Mouse (Mus musculus): ENCODE measurements around the gene Etv3.
"Not testable (repeated sequence)": the region's sequence is repeated elsewhere in the genome, so short reads cannot be mapped to it uniquely, and the experiment has no call there.

Etv3 gene

DNA sequence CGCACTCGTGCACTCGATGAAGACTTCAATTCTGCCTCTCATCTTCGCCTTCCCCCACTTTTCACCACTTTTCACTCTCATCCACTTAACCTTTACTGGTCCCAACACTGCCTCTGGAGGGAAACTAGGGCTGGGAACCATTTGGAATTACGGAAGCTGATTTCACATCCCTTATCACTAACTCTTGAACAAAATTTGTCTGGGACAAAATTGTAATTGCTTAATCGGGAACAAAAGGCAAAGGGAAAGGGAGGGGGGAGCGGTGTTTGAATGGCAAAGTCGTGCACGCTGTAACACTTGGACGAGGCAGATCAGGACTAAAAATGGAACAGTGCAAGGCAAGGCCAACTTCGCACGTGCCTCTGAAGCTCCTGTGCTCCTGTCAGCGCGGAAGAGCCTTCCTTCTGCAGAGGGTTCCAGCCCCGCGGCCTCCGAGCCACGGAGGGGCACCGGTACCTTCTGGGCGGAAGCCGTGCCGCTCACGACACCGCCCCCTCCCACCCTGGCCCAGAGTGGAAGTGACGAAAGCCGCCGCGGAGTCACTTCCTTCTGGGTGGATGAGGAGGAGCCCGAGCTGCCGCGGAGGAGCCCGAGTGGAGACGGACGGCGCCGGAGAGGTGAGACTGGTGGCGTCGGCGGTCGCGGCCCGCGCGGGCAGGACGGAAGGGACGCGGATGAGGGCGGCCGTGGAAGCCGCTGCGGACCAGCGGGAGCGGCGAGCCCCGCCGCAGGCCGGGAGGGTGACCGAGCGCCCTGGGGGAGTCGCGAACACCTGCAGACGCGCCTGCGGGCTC is at the start of gene Etv3:
Etv3 (plus strand) TSS at position 365 of the 794 bp plus-strand sequence.
- DNase-seq (ENCODE audit: low read depth, low spot score) = peak; percentile 81

DNA sequence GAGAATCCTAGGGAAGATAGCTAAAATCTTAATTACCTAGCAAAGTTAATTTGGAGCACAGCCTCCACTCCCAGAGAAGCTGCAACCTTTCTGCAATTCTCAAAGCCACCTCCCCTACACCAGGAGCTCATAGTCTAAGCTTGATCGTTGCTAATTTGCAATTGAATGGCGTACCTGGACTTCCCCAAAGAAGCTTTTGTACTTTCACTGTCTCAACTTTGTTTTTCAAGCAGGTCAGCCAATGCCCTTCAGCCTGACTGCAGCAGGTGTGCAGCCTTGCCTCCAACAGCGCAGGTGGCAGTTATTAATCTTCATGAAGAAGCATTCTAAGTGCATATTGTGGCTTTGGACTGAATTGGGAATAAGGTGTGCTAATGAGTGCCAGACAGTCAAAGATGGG is 47.3 kb upstream of the Etv3 start:
- not testable (repeated sequence) for DNase-seq (ENCODE audit: low read depth, low spot score)

DNA sequence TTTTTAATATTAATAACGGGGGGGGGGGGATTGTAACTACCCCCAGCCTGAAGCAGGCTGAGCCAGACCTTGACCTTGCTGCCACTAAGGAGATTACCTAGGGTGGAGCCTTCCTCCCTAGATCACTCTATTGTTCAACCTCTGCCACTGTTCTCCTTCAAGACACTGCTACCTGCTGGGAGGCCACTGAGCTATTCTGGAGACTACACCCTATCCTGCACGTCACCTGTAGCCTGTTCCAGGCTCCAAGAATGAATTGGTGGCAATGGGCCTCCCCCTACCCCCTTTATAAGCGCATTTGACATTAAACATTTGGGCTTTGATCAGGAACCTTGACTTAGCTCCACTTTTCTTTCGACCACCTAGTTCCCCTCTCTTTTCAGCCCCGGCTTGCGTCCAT is 46.6 kb upstream of the Etv3 start:
- not testable (repeated sequence) for DNase-seq (ENCODE audit: low read depth, low spot score)

DNA sequence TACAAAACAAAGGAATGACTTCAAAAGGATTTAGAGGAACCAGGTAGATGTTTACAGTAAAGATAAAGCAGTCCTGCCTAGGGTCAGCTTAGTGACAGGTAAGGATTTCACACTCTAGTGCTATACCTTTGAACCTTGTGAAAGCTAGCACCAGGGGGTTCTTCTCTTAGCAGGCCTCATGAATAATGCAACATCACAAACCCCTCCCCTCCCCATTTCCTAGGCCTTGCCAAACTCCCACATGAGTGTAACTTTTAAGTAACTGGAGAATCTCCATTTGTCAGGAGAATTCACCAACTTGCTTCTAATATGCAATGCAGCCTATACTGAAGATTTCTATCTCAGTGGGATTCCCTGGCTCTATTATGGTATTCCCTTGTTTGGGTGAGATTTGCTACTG is 46.0 kb upstream of the Etv3 start:
- DNase-seq (ENCODE audit: low read depth, low spot score) = not testable (repeated sequence)

DNA sequence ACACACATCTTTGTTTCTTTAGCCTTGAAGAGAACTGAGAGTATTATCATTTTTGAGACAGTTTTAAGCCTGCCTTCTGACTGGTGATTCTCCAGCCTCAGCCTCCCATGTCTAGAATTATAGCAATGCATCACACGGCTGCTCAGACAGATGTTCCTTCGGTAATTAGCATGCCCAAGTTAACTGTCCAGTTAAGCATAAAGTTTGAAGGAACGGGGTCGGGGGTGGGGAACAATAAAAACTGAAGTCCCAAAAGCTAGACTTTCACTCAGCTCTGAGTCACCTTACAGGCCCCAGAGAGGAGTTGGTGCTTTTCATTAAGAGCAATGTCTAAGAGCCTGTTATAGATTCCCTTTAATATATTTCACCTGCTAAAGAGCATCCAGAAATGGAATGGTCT is 37.8 kb upstream of the Etv3 start:
- no peak for DNase-seq (ENCODE audit: low read depth, low spot score)

DNA sequence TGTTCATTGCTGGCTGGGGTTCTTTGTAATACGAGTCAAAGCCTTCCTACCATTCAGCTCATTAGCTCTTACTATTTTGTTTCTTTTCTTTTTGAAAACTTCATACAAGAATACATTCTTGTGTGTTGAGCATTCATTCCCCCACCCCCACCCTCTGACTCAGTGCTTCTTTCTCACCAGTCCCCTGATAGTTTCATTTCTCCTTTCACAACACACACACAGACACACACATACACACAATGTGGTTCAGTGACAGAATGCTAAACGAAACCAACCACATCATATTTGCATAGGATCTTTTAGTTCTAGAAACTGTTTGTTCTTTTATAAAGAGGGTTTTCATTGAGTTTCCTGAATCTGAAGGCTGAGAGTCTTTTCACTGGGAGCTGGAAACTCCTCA is 37.3 kb upstream of the Etv3 start:
- no peak for DNase-seq (ENCODE audit: low read depth, low spot score)

DNA sequence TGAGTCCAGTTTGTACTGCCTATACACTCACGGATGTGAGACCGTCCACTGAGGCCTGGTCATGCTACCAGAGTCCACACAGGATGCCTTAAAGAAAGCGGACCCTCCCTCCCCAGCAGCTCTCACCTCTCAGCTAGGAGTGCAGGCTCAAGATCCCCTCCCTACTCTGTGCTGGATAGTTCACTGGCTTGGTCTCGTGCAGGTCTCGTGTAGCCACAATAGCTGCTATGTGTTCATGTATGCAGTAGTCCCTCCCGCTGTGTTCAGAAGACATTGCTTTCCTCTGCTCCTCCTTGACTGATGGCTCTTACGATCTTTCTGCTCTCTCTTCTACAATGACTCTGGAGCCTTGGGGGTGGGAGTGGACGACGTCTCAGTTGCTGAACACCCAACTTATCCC is 26.9 kb upstream of the Etv3 start:
- DNase-seq (ENCODE audit: low read depth, low spot score) = no peak

DNA sequence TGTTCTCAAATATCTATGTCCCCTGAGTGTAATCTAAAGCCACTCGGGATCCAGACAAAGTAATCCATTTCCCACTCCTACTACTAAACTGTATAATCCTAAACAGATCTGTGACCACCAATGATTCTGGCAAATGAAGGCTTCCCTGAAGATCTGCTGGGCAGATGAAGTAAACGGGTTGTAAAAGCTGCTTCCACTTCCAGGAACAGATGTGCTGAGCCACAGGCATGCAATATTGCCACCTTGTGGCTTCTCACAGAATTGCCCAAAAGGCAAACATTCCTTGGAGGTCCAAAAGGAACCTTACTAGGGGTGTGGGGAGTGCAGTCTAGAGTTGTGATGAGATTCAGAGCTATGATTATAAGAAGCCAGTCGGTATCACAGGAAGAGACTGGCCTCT is 26.1 kb upstream of the Etv3 start:
- DNase-seq (ENCODE audit: low read depth, low spot score) = peak; percentile 34

DNA sequence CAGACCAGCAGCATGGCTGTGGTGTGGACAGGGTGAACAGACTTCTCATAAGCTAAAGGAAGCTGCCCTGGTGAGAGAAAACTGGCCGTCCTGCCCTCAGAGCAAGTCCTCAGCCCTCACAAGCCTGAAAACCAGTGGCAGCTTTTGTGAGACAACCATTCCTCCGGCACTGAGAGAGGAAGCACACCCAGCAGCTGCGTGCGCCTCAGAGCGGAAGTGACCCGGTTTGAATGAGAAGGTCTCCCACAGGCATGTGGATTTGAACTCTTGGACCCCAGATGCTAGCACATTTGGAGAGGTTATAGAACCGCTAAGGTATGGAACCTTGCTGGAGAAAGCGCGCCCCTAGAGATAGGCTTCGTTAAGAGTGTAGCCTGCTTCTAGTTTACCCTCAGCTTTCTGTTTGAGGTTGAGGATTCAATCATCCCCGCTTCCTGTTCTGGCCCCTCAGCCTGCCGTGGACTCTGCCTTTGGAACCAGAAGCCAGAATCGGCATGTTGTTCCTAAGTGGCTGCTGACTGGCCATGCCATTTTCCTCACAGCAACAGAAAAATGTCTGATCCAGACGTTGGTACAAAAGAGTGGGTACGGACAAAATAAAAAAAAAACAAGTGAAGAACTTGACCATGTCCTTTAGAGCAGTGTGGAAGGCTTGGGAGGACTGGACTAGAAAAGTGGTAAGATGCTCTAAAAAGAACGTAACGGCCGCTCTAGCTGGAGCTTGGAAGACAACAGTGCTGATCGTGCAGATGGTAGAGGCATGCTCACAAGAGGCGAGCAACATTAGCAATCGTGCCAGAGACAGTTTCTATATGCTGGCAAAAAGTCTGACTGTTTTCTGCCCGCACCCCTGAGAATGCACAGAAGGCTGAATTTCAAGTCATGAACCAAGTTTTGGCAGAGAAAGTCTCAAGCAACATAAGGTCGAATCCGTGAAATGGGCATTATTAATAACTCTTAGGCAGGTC is 24.8 kb upstream of the Etv3 start:
- no peak for DNase-seq (ENCODE audit: low read depth, low spot score)

DNA sequence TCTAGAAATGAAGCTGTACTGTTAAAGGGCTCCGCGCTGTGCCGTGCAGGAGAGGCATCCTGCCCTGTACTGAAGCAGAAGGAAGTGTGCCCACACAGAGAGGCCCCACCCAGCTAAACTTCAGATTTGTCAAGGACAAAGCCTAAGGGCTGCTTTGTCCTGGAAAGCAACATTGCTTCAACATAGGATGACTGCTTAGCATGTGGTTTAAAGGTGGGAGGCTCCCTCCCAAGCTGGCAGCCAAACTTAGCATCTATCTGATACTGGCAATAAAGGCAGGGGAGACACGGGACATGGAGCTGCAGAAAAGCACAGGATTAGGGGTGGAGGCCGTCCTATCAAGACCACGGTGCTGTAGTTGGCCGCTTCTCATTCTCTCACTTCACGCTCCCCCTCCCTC is 24.1 kb upstream of the Etv3 start:
- no peak for DNase-seq (ENCODE audit: low read depth, low spot score)

DNA sequence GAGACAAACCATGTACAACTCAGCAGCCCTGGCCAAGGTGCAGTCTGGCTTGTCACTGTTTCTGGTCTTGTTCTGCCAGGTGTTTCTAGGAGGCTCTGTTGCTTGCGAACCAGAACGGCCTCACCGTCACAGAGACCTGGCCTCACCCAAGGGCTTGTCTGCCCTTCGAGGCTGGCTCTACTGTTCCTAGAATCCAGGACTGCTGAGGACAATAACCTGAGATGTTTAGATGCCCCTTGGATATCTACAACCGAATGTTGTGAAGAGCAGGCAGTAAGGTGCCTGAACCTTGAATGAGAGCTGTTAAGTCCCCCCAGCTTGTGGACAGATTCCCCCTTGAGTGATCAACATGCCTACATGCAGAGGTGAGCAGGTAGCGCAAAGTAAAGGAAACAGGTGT is 22.4 kb upstream of the Etv3 start:
- no peak for DNase-seq (ENCODE audit: low read depth, low spot score)

DNA sequence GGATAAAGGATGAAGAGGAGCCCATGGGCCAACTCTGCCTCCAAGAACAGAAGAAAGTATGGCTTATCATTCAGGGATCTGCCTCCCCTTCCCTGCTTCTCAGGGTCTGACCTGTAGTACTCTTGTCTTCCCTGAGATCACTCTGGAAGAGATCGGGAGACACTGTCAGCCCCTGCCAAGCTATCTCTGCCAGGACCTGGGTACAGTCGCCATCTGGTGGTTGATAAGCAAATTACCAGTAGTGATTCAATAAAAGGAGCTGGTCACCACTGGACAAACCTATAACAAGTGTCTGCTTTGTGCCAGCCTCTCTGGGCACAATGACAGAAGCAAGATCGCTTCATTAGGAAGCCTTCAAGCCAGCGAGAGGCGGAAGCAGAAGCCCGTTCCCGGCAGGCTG is 20.9 kb upstream of the Etv3 start:
- no peak for DNase-seq (ENCODE audit: low read depth, low spot score)

DNA sequence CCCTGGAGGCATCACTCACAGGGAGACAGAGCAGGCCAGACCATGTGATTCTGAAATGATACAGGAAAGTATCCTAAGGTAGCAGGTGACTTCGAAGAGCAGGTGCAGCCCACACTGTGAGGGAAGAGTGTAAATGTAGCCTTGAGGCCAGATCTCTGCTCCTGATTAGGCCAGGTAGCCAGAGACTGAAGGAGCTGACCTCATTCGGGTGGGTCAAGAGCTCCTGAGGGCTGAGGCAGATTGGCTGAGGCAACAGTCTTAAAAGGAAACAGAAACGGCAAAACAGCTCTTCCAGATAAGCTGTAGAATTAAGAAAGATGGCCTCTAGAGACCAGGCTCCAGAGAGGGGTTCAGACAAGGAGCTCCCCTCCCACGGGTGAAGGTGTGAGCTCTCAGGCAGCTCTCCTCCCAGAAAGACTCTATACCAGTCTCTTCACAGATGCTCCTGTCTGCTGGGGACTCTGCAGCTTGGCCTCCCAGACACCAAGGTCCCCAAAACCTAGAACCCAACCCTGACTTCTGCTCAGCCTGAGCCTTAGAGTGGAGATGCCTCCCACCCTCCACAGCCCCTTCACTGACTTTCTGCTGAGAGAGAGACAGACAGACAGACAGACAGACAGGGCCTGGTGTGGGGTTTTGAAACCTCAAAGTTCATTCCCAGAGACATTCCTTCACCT is 20.3 kb upstream of the Etv3 start:
- DNase-seq (ENCODE audit: low read depth, low spot score) = no peak

DNA sequence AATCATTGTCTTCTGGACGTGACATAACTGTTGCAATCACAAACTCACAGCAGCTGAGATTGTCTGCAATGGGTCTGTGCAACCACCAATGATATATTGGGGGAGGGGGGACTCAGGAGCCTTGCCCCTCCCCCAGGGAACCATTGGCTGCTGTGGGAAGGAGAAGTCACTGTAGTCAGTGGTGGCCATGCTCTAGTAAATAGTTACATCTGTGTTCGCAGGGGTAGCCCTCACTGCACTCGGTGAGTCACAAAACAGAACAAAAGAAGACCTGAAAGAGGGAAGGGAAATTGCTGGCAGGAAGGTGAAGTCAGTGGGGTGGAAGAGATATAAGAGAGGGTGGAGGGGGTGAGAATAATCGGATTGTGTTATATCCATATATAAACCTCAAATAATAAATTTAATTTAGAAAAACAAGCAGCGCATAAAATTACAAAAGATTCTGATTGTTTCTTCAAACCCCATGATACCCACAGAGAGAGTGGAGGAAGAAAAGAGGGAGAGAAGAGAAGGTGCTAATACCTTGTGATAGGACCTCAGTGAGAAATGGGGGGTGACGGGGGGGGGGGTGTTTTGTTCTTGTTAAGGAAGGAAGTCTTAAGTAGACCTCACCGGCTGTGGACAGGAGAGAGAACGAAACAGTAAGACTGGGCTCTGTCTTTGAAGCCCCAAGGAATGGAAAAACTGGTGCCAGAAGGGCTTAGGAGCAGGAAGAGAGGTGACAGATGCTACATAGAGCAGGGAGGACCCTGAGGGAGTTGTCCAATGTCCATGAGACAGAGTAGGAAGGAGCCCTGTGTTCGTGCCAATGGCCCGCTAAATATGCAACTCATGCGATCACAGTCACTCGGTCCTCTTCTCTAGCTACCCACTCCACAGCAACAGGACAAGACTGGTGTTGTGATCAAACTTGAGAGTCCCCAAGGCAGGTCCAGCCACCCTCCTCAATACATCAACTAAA is 18.5 kb upstream of the Etv3 start:
- DNase-seq (ENCODE audit: low read depth, low spot score) = no peak

DNA sequence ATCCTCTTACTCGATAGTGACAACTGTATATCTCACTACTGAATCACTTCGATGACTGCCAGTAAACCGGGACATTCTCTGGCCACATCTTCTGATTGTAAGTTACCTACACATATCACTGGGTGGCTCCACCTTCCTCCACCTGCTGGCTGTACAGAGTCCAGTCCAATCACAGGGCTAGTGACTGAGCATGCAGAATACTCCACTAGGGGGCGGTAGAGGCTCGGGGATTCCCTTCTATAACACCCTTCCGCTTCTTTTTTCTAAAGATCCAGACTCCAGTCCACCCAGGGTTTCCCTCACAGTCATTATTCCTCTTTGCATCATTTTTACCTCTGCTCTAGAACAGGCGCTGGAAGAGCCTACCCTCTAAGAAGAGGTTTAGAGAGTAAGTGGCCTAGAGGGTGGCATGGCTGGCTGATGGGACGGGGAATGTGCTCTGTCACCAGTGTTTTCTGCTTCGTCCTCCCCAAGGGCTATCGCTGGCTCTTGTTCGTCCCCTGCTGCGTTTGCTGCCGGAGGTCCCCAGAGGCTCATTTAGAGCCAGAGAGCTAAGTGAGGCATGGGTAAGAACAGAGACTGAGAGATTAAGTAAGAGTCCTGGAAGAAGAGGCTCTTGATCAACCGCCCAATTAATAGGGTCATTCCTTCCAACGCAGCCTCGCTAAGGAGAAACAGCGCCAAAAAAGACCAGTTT is 16.9 kb upstream of the Etv3 start:
- peak; percentile 75 for DNase-seq (ENCODE audit: low read depth, low spot score)

DNA sequence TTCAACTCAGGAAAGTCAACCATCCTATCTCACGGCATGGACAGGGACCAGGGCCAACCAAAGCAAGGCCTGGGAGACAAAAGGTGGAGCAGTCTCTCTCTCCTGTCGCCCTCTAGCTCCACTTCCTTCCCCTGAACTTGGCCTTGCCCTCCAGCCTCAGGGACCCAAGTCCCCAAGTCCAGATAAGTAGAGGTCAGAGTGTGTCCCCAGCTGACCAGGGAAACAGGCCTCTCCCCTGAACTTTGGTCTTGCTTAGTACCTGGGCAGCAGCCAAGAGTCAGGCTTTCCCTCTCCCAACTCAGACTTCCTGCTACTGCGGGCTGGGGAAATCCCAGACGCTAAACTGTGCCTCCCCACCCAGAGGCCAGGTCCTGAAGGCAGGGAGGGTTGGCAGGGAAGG is 16.1 kb upstream of the Etv3 start:
- peak; percentile 47 for DNase-seq (ENCODE audit: low read depth, low spot score)

DNA sequence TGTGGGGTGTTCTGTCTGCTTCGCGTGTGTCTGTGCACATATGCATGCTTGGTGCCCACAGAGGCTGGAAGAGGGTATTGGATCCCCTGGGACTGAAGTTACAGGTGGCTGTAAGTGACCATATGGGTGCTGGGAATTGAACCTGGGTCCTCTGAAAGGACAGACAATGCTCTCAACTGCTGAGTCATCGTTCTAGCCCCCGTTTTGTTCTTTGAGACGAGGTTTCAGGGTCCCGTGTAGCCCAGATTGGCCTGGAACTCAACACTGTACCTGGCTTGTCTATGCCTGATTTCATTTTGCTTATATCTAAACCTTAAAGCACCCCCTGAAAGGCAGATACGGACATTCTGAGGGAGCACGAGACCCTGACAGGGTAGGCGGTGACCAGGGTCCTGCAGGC is 14.4 kb upstream of the Etv3 start:
- no peak for DNase-seq (ENCODE audit: low read depth, low spot score)

DNA sequence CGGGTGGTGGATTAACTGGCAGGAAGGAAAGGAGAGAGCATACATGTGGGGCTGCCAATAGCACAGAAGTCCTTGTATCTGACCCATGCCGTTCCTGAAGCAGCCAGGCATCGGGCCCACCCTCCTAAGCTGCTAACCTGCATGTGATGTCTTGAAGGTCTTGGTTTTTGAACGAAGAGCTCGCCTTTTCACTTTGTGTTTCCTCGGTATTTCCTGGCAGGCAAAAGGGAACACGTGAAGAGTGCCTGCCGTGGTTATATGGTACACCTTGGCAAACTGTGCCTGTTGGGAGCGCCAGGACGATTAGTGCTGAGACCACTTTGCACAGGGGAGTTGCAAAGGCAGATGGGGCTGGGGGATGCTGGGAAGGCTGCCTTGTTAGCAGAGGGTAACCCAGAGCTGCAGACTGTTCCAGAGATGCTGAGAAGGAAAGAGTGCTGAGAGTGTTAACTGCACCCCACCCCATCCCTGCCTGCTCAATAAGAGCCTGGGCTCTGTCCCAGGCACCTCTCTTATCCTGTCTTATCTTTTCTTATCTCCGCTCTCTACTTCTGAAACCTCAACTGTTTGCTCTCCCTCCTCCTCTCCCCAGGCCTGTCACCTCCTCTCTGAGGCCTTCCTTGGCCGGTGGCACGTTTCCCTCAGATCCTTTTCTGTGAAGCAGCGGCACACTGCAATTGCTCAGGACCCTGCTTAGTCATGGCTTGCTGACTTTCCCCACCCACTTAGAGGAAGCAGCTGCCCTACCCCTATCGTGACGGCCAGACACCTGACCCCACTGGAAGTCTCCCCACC is 13.0 kb upstream of the Etv3 start:
- no peak for DNase-seq (ENCODE audit: low read depth, low spot score)

DNA sequence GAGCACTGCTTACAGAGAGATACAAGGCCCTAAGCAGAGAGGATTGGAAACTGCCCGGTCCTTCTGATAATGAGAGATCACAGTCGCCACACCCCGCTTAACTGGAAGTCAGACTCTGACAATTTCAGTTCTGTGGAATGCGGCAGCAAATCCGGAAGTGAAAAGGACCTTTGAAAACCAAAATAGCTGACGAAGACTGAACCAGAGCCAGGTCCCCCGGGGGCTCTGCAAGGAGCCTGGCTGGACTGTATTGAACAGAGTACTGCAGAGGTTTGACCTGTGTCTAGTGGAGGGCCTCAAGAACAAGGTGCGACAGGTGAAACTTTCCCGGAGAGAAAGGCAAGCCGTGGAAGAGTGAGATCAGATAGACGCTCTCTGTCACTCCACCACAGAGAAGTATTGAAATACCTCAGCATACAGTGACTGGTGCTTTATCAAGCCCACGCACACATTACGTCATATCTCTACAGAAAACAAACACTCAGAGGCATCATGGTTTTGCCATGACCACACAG is 9.6 kb upstream of the Etv3 start:
- DNase-seq (ENCODE audit: low read depth, low spot score) = peak; percentile 34
